Mouse (Mus musculus): Measurements from ENCODE around the gene Car7. TPM values are rescaled to one million over a fixed set of nuclear protein-coding genes. Genes with fewer than 3 reads are reported as not detected.
"Not testable (repeated sequence)": the region's sequence is repeated elsewhere in the genome, so short reads cannot be mapped to it uniquely, and the experiment has no call there.

The Car7 gene
- polyA plus RNA-seq, 1 experiment from 2014 or later = 0.82 TPM

DNA sequence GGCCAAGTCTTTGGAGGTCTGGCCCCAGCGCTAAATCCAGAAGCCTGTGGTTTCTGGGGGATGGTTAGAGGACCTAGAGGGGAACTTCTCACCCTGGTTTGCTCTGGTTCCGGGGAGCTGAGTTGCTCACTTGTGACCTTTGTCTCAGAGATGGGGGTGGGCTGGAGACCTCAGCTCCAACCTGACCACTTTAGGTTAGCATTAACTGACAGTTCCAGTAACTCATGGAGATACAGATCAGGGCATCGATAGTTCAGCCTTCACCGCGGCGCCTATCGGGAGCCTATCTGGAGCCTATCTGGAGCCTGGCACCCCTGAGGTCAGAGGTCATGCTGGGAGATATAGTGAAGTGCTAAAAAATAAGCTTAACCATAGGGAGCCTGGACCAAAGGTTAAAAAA, 22.7 kb downstream of the Car7 start:
- no peaks in the 10 kb centered on the region for H3K9me3 ChIP-seq (ENCODE audit: control insufficient read depth, low read length)
- H3K4me2 ChIP-seq = no peak overlapping the region
- DNase-seq (ENCODE audit: low spot score, missing footprints) (no peak), ATAC-seq (ENCODE audit: low FRiP score) (no peak)
- no peak overlapping the region for H3K27ac ChIP-seq (ENCODE audit: low read depth, low read length)
- H3K27me3 ChIP-seq (ENCODE audit: control insufficient read depth, insufficient read depth, low read length) = no peaks in the 10 kb centered on the region
- H3K9ac ChIP-seq (ENCODE audit: low read length) = no peak overlapping the region
- 93% methylated on average over 7 of the region's 7 CpGs for WGBS
- no peak overlapping the region for H3K4me3 ChIP-seq (ENCODE audit: low read depth, low read length)
- H3K36me3 ChIP-seq (ENCODE audit: control insufficient read depth, insufficient read depth, low read length) = no peaks in the 10 kb centered on the region
- no peaks in the 10 kb centered on the region for H3K4me1 ChIP-seq (ENCODE audit: control insufficient read depth, insufficient read depth, low read length)

DNA sequence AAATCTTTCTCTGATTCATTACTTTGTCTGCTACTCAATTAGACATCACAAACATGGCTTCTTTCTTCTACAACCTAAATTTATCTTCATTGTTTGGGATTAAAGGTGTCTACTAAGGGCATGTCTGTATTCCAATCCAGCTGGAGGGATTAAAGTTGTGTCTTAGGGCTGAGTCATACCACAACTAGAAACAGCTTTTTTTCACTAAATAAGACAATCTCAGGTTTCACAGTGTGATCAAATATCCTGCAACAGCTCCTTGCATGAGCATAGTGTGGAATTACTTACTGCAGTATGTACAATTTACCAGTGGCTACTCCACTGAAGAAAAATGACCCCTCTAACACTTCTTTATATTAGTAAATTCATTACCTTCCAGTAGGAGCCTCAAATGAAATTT, 26.2 kb downstream of the Car7 start:
- H3K4me3 ChIP-seq (ENCODE audit: low read depth, low read length) = no peak overlapping the region
- H3K27ac ChIP-seq (ENCODE audit: low read depth, low read length) = no peak overlapping the region
- no peak overlapping the region for H3K4me2 ChIP-seq
- DNase-seq (ENCODE audit: low spot score, missing footprints) = peak; percentile 78
- no peaks in the 10 kb centered on the region for H3K27me3 ChIP-seq (ENCODE audit: control insufficient read depth, insufficient read depth, low read length)
- H3K4me1 ChIP-seq (ENCODE audit: control insufficient read depth, insufficient read depth, low read length) = no peaks in the 10 kb centered on the region
- no peak for ATAC-seq (ENCODE audit: low FRiP score)
- no peak overlapping the region for H3K9ac ChIP-seq (ENCODE audit: low read length)
- no peaks in the 10 kb centered on the region for H3K9me3 ChIP-seq (ENCODE audit: control insufficient read depth, low read length)
- no peaks in the 10 kb centered on the region for H3K36me3 ChIP-seq (ENCODE audit: control insufficient read depth, insufficient read depth, low read length)

DNA sequence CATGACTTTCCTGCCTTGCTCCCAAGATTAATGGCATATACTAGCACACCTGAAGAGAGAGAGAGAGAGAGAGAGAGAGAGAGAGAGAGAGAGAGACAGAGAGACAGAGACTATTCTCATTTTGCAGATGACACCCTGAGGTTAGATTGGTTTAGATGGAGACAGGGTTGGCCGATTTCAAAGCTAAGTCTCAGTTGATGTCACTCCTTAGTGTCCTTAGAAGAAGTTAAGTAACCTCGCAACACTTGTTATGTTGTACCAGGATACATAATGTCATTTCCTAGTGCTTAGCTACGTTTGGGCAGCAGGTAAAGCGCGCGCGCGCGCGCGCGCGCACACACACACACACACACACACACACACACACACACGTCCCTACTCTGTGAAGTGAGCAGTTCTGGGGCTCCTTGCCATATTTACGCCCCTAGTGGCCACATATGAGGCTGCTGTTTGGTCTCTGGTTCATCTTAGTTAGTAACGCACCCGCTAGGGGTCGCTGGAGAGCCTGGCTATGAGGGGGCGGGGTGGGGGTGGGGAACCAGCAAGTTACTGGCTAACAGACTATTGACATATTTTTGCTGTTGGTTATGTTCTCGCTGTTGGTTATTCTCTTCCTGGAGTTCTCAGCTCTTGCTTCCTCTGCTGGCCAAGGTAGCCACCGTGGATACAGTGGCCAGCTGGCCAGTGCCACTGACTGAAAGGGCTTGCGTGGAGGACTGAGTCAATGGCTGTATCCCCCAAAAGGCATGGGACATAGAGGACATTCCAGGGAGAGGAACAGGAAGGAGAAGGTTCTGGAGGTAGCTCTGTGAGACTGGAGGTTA, 30.4 kb downstream of the Car7 start:
- no peaks in the 10 kb centered on the region for H3K27me3 ChIP-seq (ENCODE audit: control insufficient read depth, insufficient read depth, low read length)
- no peak overlapping the region for H3K9ac ChIP-seq (ENCODE audit: low read length)
- no peak overlapping the region for H3K4me3 ChIP-seq (ENCODE audit: low read depth, low read length)
- H3K4me2 ChIP-seq = no peak overlapping the region
- DNase-seq (ENCODE audit: low spot score, missing footprints) (peak; percentile 98), ATAC-seq (ENCODE audit: low FRiP score) (peak; percentile 88)
- 27% methylated on average over 21 of the region's 22 CpGs for WGBS
- no peaks in the 10 kb centered on the region for H3K36me3 ChIP-seq (ENCODE audit: control insufficient read depth, insufficient read depth, low read length)
- H3K4me1 ChIP-seq (ENCODE audit: control insufficient read depth, insufficient read depth, low read length) = no peaks in the 10 kb centered on the region
- no peaks in the 10 kb centered on the region for H3K9me3 ChIP-seq (ENCODE audit: control insufficient read depth, low read length)
- no peak overlapping the region for H3K27ac ChIP-seq (ENCODE audit: low read depth, low read length)

DNA sequence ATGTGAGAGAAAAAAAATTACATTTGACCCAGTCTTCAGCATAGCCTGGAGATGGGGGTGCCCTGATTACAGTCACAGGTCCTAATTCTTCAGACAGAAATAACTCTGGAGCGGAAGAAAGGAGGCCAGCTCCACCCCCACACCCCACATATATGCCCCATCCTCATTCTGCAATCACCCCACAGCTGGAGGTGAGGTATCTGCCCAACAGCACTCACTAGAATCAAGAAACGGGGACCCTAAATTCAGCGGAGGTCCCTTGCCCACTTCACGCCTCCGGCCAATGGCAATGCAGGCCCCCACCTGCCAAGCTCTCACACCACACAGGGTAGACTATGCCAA, 30.9 kb downstream of the Car7 start:
- DNase-seq (ENCODE audit: low spot score, missing footprints) = no peak
- Histone ChIP-seq H3K27me3 (ENCODE audit: control insufficient read depth, insufficient read depth, low read length) (no peaks in the 10 kb centered on the region), H3K4me2 (no peak overlapping the region), H3K9ac (ENCODE audit: low read length) (no peak overlapping the region), H3K4me1 (ENCODE audit: control insufficient read depth, insufficient read depth, low read length) (no peaks in the 10 kb centered on the region), H3K27ac (ENCODE audit: low read depth, low read length) (no peak overlapping the region), H3K4me3 (ENCODE audit: low read depth, low read length) (no peak overlapping the region), H3K9me3 (ENCODE audit: control insufficient read depth, low read length) (no peaks in the 10 kb centered on the region), H3K36me3 (ENCODE audit: control insufficient read depth, insufficient read depth, low read length) (no peaks in the 10 kb centered on the region)
- 88% methylated on average over 5 of the region's 5 CpGs for WGBS
- peak; percentile 33 for ATAC-seq (ENCODE audit: low FRiP score)

DNA sequence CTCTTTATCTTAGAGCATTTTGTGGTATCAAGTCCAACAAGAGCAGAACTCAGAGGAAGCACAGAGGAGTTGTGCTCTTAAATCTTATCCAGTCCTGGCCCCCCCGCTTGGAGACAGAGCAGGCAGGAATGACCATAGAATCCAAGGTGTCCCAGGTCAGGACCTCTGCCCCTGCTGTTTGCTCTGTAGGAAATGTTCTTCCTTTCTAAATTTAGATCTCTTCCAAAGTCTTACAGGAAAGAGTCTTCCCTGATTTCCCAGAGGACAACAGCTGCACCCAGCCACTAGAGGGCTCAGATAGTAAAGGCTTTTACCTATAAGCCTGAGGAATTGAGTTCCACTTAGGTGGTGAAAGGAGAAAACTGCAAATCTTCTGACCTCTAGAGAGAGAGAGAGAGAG, 35.1 kb downstream of the Car7 start:
- DNase-seq (ENCODE audit: low spot score, missing footprints) (no peak), ATAC-seq (ENCODE audit: low FRiP score) (no peak)
- WGBS = 42% methylated on average over 1 of the region's 1 CpGs
- Histone ChIP-seq H3K4me1 (ENCODE audit: control insufficient read depth, insufficient read depth, low read length) (0 out of 2 replicates have a peak, but pooled peaks cover 2% of the 10 kb centered on the region), H3K36me3 (ENCODE audit: control insufficient read depth, insufficient read depth, low read length) (no peaks in the 10 kb centered on the region), H3K9ac (ENCODE audit: low read length) (no peak overlapping the region), H3K27ac (ENCODE audit: low read depth, low read length) (no peak overlapping the region), H3K4me2 (no peak overlapping the region), H3K27me3 (ENCODE audit: control insufficient read depth, insufficient read depth, low read length) (no peaks in the 10 kb centered on the region; the same call in 1 of the 2 replicates), H3K9me3 (ENCODE audit: control insufficient read depth, low read length) (no peaks in the 10 kb centered on the region), H3K4me3 (ENCODE audit: low read depth, low read length) (no peak overlapping the region)

DNA sequence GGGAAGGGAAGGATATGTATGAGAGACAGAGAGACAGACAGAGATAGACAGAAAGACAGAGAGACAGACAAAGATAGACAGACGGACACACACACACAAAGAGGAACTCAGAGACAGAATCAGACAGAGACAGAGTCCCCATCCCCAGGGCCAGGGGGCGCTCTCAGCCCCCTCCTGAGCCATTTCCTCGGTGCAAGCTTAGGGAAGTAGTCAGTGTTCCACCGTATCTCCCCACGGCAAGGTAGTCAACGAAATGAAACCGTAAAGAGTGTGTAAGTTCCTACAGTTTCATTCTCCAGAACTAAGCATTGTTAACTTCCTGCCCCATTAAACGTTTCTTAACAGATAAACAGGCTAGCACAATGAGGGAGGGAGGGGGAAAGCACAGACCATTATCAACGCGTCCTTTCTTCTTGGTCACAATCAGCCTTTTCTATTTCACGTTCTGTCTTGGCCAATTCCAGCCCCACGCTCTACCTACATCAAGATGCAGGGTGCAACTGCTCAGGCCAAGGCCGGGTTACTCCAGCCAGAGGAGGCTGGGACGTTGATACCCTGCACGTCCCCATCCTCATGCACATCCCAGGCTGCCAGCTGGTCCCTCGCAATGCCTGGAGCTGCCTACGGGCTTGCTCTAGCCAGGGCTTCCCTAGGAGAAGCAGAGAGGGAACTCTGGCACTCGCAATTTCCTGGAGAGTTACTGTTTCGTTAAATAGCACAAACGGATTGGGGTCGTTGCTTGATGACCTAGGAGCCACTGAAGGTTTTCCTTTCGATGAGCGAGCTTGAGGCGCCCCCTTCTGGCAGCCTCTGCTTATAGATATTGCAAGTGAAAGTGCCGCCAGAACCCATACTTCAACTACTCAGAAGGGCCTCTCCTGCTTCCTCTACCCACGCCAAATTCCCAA, 36.2 kb downstream of the Car7 start:
- 8% methylated on average over 26 of the region's 26 CpGs for WGBS
- H3K4me2 ChIP-seq = peak overlapping the region; percentile 59
- peak overlapping the region; percentile 57 for H3K9ac ChIP-seq (ENCODE audit: low read length)
- H3K36me3 ChIP-seq (ENCODE audit: control insufficient read depth, insufficient read depth, low read length) = no peaks in the 10 kb centered on the region
- H3K27ac ChIP-seq (ENCODE audit: low read depth, low read length) = no peak overlapping the region
- ATAC-seq (ENCODE audit: low FRiP score) (peak; percentile 73), DNase-seq (ENCODE audit: low spot score, missing footprints) (peak; percentile 98)
- H3K4me3 ChIP-seq (ENCODE audit: low read depth, low read length) = peak overlapping the region; percentile 30
- no peaks in the 10 kb centered on the region; the same call in 1 of the 2 replicates for H3K27me3 ChIP-seq (ENCODE audit: control insufficient read depth, insufficient read depth, low read length)
- 0 out of 2 replicates have a peak, but pooled peaks cover 2% of the 10 kb centered on the region for H3K4me1 ChIP-seq (ENCODE audit: control insufficient read depth, insufficient read depth, low read length)
- H3K9me3 ChIP-seq (ENCODE audit: control insufficient read depth, low read length) = no peaks in the 10 kb centered on the region

DNA sequence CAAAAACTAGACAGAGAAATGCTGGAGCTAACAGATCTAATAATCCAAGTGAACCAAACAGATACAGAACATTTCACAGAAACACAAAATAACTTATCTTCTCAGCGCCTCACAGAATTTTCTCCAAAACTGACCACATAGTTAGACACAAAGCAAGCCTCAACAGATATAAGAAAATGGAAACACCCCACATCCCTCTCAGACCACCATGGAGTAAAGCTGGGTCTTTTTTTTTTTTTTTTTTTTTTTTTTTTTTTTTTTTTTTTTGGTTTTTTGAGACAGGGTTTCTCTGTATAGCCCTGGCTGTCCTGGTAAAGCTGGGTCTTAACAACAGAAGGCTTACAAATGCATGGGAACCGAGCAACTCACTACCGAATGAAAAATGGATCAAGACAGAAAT, 42.3 kb downstream of the Car7 start:
- Histone ChIP-seq H3K9me3 (ENCODE audit: control insufficient read depth, low read length) (no peaks in the 10 kb centered on the region), H3K4me2 (no peak overlapping the region), H3K27ac (ENCODE audit: low read depth, low read length) (no peak overlapping the region), H3K9ac (ENCODE audit: low read length) (no peak overlapping the region), H3K27me3 (ENCODE audit: control insufficient read depth, insufficient read depth, low read length) (no peaks in the 10 kb centered on the region; the same call in 1 of the 2 replicates), H3K4me1 (ENCODE audit: control insufficient read depth, insufficient read depth, low read length) (no peaks in the 10 kb centered on the region), H3K36me3 (ENCODE audit: control insufficient read depth, insufficient read depth, low read length) (no peaks in the 10 kb centered on the region), H3K4me3 (ENCODE audit: low read depth, low read length) (no peak overlapping the region)
- DNase-seq (ENCODE audit: low spot score, missing footprints) (no peak), ATAC-seq (ENCODE audit: low FRiP score) (no peak)
- WGBS = 88% methylated on average over 3 of the region's 3 CpGs

DNA sequence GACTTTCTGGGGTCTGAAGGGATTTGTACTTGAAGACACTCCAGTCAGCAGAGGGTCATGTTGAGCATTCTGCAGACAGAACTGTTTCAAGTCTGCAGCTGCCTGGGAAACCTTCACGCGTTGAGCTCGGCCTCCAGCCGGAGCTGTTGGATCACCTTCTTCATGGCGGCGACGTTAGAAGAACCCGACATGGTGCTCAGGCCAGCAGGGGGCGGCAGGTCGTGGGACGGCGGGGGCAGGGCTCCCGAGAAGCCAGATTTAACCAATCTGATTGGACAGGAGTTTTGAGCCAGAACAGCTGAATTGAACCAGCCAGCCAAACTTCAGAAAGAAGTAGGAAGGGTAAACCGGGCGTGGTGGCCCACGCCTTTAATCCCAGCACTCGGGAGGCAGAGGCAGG, 43.1 kb downstream of the Car7 start:
- 78% methylated on average over 17 of the region's 17 CpGs for WGBS
- not testable (repeated sequence) for H3K4me3 ChIP-seq (ENCODE audit: low read depth, low read length); H3K4me2 ChIP-seq; H3K9ac ChIP-seq (ENCODE audit: low read length); H3K36me3 ChIP-seq (ENCODE audit: control insufficient read depth, insufficient read depth, low read length); H3K27ac ChIP-seq (ENCODE audit: low read depth, low read length); ATAC-seq (ENCODE audit: low FRiP score); H3K27me3 ChIP-seq (ENCODE audit: control insufficient read depth, insufficient read depth, low read length); H3K9me3 ChIP-seq (ENCODE audit: control insufficient read depth, low read length); H3K4me1 ChIP-seq (ENCODE audit: control insufficient read depth, insufficient read depth, low read length)
- DNase-seq (ENCODE audit: low spot score, missing footprints) = peak; percentile 53

DNA sequence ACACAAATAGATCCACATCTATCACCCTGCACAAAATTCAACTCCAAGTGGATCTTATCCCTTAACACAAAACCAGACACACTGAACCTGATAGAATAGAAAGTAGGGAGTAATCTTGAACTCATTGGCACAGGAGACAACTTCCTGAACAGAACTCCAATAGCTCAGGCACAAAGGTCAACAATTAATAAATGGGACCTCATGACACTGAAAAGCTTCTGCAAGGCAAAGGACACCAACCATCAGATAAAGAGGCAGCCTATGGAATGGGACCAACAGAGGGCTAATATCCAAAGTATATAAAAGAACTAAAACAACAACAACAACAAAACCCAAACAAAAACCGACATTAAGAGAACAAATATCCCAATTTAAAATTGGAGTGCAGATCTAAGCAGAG, 50.0 kb downstream of the Car7 start:
- Histone ChIP-seq H3K27ac (ENCODE audit: low read depth, low read length) (no peak overlapping the region), H3K4me3 (ENCODE audit: low read depth, low read length) (no peak overlapping the region), H3K9me3 (ENCODE audit: control insufficient read depth, low read length) (peaks cover 3% of the 10 kb centered on the region; the same call in 1 of the 2 replicates), H3K4me2 (no peak overlapping the region), H3K9ac (ENCODE audit: low read length) (no peak overlapping the region), H3K36me3 (ENCODE audit: control insufficient read depth, insufficient read depth, low read length) (no peaks in the 10 kb centered on the region), H3K27me3 (ENCODE audit: control insufficient read depth, insufficient read depth, low read length) (no peaks in the 10 kb centered on the region), H3K4me1 (ENCODE audit: control insufficient read depth, insufficient read depth, low read length) (no peaks in the 10 kb centered on the region)
- 55% methylated on average over 1 of the region's 1 CpGs for whole genome bisulfite sequencing
- DNase-seq (ENCODE audit: low spot score, missing footprints) = no peak
- no peak for ATAC-seq (ENCODE audit: low FRiP score)

Data from midbrain, embryonic 11.5 days (tissue).